Mouse (Mus musculus) G1E (cell line): ENCODE data around the gene Arhgef33. TPM values are rescaled to one million over a fixed set of nuclear protein-coding genes. Genes with fewer than 3 reads are reported as not detected.
"Not testable (repeated sequence)": the region's sequence is repeated elsewhere in the genome, so short reads cannot be mapped to it uniquely, and the experiment has no call there.

Experiments used
- ATAC-seq: 2 replicates; pipeline ENCODE4 v1.8.0; 2016; ENCODE audit warnings: mild to moderate bottlenecking; ENCODE audit not compliant: insufficient number of reproducible peaks, poor library complexity, low FRiP score, severe bottlenecking; ENCODE audit errors: extremely low read depth
- DNase-seq: peaks from one replicate; pipeline ENCODE4 v3.0.0; 2012; ENCODE audit warnings: low spot score
- H3K27me3 ChIP-seq: 2 replicates; pipeline ENCODE4 v1.6.1; 2012; ENCODE audit warnings: mild to moderate bottlenecking, low read length, inconsistent platforms; ENCODE audit not compliant: insufficient read depth
- H3K36me3 ChIP-seq: replicated peaks from 2 replicates; pipeline ENCODE3; 2012; ENCODE audit warnings: mild to moderate bottlenecking, inconsistent platforms
- H3K4me1 ChIP-seq: 2 replicates; pipeline ENCODE4 v1.6.1; 2012; ENCODE audit warnings: low read depth, low read length, inconsistent platforms, mixed read lengths; ENCODE audit not compliant: insufficient read depth
- H3K4me3 ChIP-seq: 2 replicates; pipeline ENCODE4 v1.5.1; 2012; ENCODE audit warnings: low read depth, mild to moderate bottlenecking, inconsistent platforms, low read length, moderate library complexity, mixed read lengths
- H3K9me3 ChIP-seq: replicated peaks from 2 replicates; pipeline ENCODE4 v1.6.1; 2012; ENCODE audit warnings: inconsistent platforms
- CTCF ChIP-seq: IDR thresholded peaks from 2 replicates; pipeline ENCODE4 v1.5.1; 2012; ENCODE audit warnings: low read depth, low read length, inconsistent platforms, mixed read lengths
- GATA1 ChIP-seq: IDR thresholded peaks from 2 replicates; pipeline ENCODE4 v1.6.1; 2012; ENCODE audit warnings: borderline replicate concordance, low read length, inconsistent platforms, mixed read lengths
- GATA2 ChIP-seq: IDR thresholded peaks from 2 replicates; pipeline ENCODE4 v1.6.1; 2012; ENCODE audit warnings: low read depth, low read length, inconsistent platforms, borderline replicate concordance
- POLR2AphosphoS5 ChIP-seq: IDR thresholded peaks from 2 replicates; pipeline ENCODE4 v1.6.1; 2012; ENCODE audit warnings: low read depth, low read length, inconsistent platforms; ENCODE audit not compliant: insufficient replicate concordance
- TAL1 ChIP-seq: conservative IDR thresholded peaks from 2 replicates; pipeline ENCODE4 v1.6.1; 2012; ENCODE audit warnings: low read depth, low read length, inconsistent platforms, mixed read lengths
- polyA plus RNA-seq: library from polyadenylated mRNA; stranded (reverse); fragments of >175 nt; gene quantifications from 2 replicates; pipeline ENCODE4 v1.2.3, GENCODE M21; 2012
- total RNA-seq, 2 experiments: library from RNA; stranded (forward) in 1 of 2; stranded (reverse) in 1 of 2; fragments of 200-1000 nt in 1 of 2; fragments of >200 nt in 1 of 2; fragmentation: Nextera tagmentation in 1 of 2; gene quantifications; 2 replicates each; pipeline ENCODE4 v1.2.3; 2014 to 2017

The Arhgef33 gene
- total and polyA plus RNA-seq, 3 experiments, result 0.27 TPM; not detected in 2

DNA sequence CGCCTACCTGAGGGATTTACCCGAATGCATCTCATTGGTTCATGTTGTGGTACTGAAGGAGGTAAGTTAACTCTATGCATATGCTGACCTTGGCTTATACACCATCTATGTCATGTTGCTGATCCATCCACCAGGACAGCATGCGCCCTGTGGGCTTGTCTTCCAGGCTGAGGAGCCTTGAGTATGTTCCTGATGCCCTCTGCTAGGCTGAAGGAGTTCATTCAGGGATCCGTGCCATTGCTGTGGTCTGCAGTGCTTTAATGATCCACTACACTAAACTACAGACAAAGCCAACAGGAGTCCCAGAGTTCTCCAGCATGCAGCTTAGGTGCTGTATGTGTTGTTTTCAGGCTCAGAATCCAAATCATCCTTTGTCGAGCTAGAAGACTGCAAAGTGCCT lies 60.1 kb downstream of the Arhgef33 start:
- no peak overlapping the region for H3K4me3 ChIP-seq
- H3K9me3 ChIP-seq, result no peaks in the 10 kb centered on the region
- TF ChIP-seq GATA1 (no peak), POLR2AphosphoS5 (no peak), TAL1 (no peak), CTCF (no peak), GATA2 (no peak)
- no peaks in the 10 kb centered on the region for H3K4me1 ChIP-seq
- no peaks in the 10 kb centered on the region for H3K36me3 ChIP-seq
- DNase-seq (no peak), ATAC-seq (no peak)
- H3K27me3 ChIP-seq, result peaks cover 2% of the 10 kb centered on the region; the same call in 1 of the 2 replicates

DNA sequence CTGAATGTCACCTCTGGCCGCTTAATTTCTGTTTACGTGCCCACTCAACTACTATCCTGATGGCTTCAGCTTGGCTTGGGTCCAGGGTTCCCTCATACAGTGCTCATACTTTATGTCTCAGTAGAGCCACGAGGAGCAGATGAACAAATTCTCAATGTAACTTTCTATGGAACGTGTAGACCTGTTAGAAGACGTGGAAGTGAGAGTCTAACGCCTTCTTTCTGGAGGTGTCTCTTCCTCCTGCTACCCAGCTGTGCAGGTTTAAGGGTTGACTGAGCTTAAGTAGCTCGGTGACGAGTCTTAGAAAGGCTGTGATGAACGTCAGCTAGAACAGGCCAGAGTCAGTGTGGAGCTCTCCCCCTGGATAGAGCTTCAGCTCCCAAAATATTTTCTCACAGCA lies 61.4 kb downstream of the Arhgef33 start:
- no peak overlapping the region for H3K4me3 ChIP-seq
- H3K27me3 ChIP-seq, result peaks cover 2% of the 10 kb centered on the region; the same call in 1 of the 2 replicates
- H3K4me1 ChIP-seq, result no peaks in the 10 kb centered on the region
- no peaks in the 10 kb centered on the region for H3K36me3 ChIP-seq
- ATAC-seq (no peak), DNase-seq (no peak)
- H3K9me3 ChIP-seq, result peaks cover 6% of the 10 kb centered on the region
- TF ChIP-seq GATA1 (no peak), CTCF (no peak), GATA2 (no peak), TAL1 (no peak), POLR2AphosphoS5 (no peak)

DNA sequence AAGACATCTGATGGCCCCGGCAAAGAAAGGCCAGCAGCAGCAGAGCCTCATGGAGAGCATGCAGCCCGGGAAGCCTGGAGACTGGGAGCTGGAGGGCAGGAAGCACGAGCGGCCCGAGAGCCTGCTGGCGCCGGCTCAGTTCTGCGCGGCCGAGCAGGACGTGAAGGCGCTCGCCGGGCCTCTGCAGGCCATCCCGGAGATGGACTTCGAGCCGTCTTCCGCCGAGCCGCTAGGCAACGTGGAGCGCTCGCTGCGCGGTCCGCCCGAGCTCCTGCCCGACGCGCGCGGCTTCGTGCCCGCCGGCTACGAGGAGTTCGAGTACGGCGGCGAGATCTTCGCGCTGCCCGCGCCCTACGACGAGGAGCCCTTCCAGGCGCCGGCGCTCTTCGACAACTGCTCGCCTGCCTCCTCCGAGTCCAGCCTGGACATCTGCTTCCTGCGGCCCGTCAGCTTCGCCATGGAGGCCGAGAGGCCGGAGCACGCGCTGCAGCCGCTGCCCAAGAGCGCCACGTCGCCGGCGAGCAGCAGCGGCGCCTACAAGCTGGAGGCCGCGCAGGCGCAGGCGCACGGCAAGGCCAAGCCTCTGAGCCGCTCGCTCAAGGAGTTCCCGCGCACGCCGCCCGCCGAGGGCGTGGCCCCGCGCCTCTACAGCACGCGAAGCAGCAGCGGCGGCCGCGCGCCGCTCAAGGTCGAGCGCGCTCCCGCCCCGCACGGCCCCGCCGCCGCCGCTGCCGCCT lies 66.0 kb downstream of the Arhgef33 start, which contains the start of gene Gm10190:
Gene Gm10190, minus strand, starts transcription at position 553 of the 737 bp plus-strand sequence.
- ATAC-seq (no peak), DNase-seq (no peak)
- H3K36me3 ChIP-seq, result no peaks in the 10 kb centered on the region
- peaks cover 5% of the 10 kb centered on the region; the same call in 1 of the 2 replicates for H3K27me3 ChIP-seq
- TF ChIP-seq CTCF, result no peak
- no peak for TF ChIP-seq GATA2
- TF ChIP-seq TAL1, result no peak
- no peak for TF ChIP-seq GATA1
- TF ChIP-seq POLR2AphosphoS5, result no peak
- H3K9me3 ChIP-seq, result peaks cover 9% of the 10 kb centered on the region
- H3K4me1 ChIP-seq, result no peaks in the 10 kb centered on the region
- H3K4me3 ChIP-seq, result no peak within 1 kb of the TSS

DNA sequence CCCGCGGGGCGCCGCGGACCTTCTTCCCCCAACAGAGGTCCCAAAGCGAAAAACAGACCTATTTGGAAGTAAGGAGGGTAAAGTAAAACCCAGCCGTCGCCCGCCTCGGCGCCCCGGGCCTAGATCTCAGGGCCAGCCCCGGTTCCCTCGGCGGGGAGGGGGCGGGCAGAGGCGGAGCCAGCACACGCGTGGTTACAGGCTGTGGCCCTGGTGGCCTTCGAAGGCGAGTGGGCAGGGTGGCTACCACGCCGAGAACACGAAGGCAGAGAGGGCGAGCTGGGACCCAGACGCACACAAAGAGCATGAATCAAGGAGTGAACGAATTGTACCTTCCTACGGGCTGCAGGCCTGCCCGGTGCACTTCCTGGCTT lies 66.5 kb downstream of the Arhgef33 start:
- DNase-seq (no peak), ATAC-seq (no peak)
- peaks cover 9% of the 10 kb centered on the region for H3K9me3 ChIP-seq
- TF ChIP-seq TAL1 (no peak), CTCF (no peak), GATA1 (no peak), GATA2 (no peak), POLR2AphosphoS5 (no peak)
- H3K27me3 ChIP-seq, result peaks cover 4% of the 10 kb centered on the region; the same call in 1 of the 2 replicates
- no peaks in the 10 kb centered on the region for H3K36me3 ChIP-seq
- no peaks in the 10 kb centered on the region for H3K4me1 ChIP-seq
- H3K4me3 ChIP-seq, result no peak overlapping the region

DNA sequence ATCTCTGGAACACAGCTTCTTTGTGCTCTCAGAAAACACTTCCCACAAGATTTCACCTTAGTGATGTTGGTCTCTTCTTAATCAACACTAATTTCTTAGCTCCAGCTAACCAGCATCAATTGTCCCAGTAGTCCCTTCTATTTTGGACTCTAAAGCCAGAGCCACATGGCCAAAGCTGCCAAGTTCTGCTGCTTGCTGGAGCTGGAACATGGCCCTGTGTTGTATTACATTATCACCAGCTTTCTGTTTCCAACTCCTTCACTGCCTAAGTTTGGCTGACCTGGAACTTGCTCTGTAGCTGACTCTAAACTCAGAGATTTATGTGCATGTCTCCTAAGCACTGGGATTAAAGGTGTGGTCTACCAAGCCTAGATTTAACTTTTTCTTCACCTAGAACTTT lies 71.2 kb downstream of the Arhgef33 start:
- not testable (repeated sequence) for H3K36me3 ChIP-seq, H3K9me3 ChIP-seq, ATAC-seq, H3K4me1 ChIP-seq, H3K4me3 ChIP-seq, H3K27me3 ChIP-seq, DNase-seq

DNA sequence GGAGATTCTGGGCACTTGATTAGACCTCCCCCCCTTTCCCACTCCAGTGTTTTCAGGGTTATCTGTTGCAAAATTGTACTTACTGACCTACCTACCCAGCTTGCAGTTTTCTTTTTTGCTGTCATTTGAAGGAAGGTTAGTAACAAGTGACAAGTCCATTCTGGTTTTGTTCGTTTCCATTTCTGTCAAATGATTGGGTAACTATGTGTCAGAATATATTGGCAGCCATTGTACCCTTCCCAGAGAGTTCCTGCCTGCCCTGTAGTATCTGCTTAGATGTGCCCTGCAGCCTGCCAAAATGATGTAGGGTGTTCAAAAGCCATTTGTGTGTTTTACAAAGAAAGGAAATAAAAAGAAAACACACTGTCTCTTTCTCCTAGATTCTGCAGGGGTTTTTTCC lies 78.5 kb downstream of the Arhgef33 start:
- TF ChIP-seq TAL1 (no peak), GATA1 (no peak), POLR2AphosphoS5 (no peak), CTCF (no peak), GATA2 (no peak)
- H3K4me3 ChIP-seq, result no peak overlapping the region
- no peaks in the 10 kb centered on the region for H3K36me3 ChIP-seq
- no peak for DNase-seq
- peaks cover 14% of the 10 kb centered on the region for H3K27me3 ChIP-seq
- no peaks in the 10 kb centered on the region for H3K4me1 ChIP-seq
- no peaks in the 10 kb centered on the region for H3K9me3 ChIP-seq
- ATAC-seq, result no peak

DNA sequence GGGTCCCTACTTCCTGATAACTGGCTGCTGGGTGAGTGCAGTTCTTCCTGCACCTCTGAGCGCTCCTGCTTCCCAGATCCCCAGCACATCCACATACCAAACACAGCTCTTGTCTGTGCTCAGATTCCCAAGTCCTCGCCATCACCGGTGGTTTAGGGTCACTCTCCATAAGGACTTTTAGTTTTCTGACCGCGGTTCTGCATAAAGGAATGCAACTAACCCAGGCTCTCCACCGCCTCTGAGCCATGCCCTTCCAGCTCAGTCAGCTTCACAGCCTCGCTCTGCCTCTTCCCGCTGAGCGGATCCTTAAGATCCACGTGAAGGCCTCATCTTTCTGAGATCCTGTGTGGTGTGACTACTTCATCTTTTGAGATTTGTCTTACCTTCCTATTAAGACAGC lies 82.8 kb downstream of the Arhgef33 start:
- Histone ChIP-seq H3K27me3 (peaks cover 8% of the 10 kb centered on the region), H3K4me3 (no peak overlapping the region), H3K9me3 (no peaks in the 10 kb centered on the region), H3K36me3 (peaks cover 3% of the 10 kb centered on the region), H3K4me1 (no peaks in the 10 kb centered on the region)
- DNase-seq (no peak), ATAC-seq (no peak)
- no peak for TF ChIP-seq GATA2
- TF ChIP-seq POLR2AphosphoS5, result no peak
- TF ChIP-seq CTCF, result no peak
- no peak for TF ChIP-seq TAL1
- no peak for TF ChIP-seq GATA1
